Mouse (Mus musculus) retina, embryonic 14.5 days (tissue): Measurements from ENCODE around the gene B4gat1.
A peak's percentile ranks its signal among the peaks of the same experiment; 100 is the strongest.

Experiments used
- DNase-seq: peaks from one replicate; pipeline ENCODE4 v3.0.0-alpha.2; 2015; ENCODE audit warnings: low spot score

B4gat1 gene

DNA sequence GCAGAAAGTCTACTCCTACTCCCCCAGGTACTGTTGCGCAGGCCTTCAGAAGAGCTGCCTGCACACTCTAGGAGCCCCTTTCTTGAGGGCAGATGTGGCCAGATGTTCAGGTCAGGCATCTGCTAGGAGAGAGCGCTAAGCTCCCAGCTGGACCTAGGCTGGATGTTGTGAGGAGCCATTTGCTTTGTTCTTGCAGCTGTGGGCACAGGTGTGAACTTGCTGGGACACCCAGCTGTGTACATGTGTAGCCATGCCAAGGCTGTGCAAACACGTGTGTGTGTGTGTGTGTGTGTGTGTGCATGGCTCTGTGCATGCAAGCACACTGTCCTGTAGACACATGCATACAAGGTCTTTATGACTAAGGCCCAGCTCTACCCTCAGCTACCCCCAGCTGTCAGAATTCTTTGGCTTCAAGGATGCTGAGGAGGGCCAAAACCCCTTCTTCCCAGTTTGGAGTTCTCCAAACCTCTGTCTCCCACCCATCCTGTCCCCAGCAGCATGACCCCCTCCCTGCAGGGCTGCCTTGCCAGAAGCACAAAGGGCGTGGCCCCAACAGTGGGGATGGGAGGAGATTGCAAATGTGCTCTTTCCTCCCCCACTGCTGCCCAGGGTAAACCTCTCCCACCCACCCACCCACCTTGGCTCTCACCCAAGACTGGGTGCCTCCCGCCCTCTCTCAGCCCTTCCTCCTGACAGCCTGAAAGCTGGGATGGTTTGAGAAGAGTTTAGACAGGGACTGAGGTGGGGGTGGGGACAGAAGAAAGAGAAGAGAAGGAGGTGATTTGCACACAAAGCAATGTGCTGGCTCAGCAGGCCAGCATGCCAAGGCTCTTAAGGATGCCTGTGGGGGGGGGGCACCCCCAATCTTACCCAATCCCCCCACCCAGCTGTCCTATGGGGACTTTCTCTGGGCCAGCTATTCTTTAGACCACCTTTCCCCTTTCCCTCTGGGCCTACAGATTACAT, 22.0 kb downstream of the B4gat1 start:
- DNase-seq: no peak

- no peak for DNase-seq
These were observed 23.4 kb downstream of the B4gat1 start for GRCm38 (mm10) chr19:5062041-5062440.

- DNase-seq: no peak
These were observed 23.8 kb downstream of the B4gat1 start for GRCm38 (mm10) chr19:5062446-5062845.

DNA sequence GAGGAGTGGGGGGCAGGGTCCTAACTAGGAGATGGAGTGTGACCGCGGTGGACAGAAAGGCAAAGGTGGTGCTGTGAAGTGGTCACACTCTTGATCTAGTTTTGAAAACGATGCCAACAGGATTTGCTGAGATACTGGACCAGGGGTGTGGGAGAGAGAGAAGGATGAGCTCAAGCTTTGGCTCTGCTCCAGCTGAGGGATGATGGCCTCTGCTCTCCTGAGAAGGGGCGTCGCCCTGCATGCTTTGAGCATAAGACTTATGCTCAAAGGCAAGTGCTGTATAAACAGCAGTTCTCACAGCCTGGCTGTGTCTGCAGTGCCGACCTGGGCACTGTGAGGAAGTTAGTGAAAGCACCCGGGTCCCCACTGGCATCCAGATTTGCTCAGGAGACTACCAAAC, 26.5 kb downstream of the B4gat1 start:
- DNase-seq: no peak

DNA sequence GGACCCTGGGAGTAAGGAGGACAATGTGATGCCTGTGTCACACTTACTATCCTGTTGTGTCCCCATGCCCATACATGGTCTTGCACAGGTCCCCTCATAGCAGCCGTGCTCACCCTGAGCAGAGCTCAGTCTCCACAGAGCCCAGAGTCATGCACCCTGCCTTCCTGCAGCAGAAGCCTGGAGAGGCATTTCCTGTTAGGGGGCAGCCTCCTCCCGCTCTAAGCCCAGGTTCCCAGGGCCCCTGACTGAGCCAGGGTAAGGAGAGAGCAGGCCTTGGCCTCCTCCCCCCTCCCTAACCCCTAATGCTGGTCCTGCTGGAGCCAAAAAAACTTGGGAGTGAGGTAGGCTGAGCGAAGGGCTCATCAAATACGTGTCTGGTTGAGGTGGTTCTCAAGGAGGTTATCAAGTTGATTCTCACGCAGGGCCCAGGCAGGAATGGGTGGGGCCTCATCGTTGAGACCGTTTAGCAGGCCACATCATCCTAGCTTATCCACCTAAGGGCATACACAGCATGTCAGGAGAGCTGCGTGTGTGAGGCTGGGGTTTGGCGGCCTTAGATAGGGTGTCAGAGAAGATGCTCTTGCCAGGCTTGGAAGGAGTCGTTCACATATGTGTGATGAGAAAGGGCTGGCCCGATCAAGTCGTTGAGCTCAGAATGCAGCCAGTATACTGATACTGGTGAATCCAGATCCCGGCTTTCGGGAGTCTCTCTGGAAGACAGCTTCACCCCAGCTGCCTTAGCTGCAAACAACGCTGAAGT, 28.6 kb downstream of the B4gat1 start:
- no peak for DNase-seq

DNA sequence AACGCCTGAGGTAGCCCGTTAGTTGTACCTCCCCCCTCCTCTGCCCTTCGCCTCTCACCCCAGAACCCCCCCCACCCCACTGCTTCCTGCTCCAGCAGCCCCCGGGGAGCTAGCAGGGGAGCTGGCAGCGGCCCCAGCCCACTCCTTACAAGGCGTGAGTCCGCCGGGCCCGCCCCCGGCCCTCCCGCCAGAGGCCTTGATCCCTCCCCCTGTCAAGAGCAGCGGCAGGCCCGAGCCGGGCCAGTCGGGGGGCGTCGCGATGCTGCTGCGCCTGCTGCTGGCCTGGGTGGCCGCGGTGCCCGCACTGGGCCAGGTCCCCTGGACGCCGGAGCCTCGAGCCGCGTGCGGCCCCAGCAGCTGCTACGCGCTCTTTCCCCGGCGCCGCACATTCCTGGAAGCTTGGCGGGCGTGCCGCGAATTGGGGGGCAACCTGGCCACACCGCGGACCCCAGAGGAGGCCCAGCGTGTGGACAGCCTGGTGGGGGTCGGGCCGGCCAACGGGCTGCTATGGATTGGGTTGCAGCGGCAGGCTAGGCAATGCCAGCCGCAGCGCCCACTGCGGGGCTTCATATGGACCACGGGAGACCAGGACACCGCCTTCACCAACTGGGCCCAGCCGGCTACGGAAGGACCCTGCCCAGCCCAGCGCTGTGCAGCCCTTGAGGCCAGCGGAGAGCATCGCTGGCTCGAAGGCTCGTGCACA, 29.4 kb downstream of the B4gat1 start, which contains the start of gene Cd248:
Gene Cd248 (plus strand): TSS at position 212 of the 703 bp plus-strand sequence.
- peak; percentile 61 for DNase-seq

DNA sequence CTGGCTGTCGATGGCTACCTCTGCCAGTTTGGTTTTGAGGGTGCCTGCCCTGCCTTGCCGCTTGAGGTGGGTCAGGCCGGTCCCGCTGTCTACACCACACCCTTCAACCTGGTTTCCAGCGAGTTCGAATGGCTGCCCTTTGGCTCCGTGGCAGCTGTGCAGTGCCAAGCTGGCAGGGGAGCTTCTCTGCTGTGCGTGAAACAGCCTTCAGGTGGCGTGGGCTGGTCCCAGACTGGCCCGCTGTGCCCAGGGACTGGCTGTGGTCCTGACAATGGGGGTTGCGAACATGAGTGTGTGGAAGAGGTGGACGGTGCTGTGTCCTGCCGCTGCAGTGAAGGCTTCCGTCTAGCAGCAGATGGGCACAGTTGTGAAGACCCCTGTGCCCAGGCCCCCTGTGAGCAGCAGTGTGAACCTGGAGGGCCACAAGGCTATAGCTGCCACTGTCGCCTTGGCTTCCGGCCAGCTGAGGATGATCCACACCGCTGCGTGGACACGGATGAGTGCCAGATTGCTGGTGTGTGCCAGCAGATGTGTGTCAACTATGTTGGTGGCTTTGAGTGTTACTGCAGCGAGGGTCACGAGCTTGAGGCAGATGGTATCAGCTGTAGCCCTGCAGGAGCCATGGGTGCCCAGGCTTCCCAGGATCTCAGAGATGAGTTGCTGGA, 30.1 kb downstream of the B4gat1 start:
- no peak for DNase-seq

DNA sequence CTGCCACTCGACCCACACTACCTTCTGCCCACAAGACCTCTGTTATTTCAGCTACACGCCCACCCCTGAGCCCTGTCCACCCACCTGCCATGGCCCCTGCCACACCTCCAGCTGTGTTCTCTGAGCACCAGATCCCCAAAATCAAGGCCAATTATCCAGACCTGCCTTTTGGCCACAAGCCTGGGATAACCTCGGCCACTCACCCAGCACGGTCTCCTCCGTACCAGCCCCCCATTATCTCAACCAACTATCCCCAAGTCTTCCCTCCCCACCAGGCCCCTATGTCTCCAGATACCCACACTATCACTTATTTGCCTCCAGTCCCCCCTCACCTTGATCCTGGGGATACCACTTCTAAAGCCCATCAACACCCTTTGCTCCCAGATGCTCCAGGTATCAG, 30.9 kb downstream of the B4gat1 start:
- DNase-seq: no peak

DNA sequence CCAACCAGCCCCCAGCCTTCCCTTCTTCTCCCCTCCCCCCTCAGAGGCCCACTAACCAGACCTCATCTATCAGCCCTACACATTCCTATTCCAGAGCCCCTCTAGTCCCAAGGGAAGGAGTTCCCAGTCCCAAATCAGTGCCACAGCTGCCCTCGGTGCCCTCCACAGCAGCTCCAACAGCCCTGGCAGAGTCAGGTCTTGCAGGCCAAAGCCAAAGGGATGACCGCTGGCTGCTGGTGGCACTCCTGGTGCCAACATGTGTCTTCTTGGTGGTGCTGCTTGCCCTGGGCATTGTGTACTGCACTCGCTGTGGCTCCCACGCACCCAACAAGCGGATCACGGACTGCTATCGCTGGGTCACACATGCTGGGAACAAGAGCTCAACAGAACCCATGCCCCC, 31.4 kb downstream of the B4gat1 start:
- DNase-seq: no peak

- no peak for DNase-seq
These were observed 32.5 kb downstream of the B4gat1 start for GRCm38 (mm10) chr19:5071077-5071476.

GRCm38 (mm10) chr19:5071545-5072369, 33.1 kb downstream of the B4gat1 start:
- peak; percentile 85 for DNase-seq

DNA sequence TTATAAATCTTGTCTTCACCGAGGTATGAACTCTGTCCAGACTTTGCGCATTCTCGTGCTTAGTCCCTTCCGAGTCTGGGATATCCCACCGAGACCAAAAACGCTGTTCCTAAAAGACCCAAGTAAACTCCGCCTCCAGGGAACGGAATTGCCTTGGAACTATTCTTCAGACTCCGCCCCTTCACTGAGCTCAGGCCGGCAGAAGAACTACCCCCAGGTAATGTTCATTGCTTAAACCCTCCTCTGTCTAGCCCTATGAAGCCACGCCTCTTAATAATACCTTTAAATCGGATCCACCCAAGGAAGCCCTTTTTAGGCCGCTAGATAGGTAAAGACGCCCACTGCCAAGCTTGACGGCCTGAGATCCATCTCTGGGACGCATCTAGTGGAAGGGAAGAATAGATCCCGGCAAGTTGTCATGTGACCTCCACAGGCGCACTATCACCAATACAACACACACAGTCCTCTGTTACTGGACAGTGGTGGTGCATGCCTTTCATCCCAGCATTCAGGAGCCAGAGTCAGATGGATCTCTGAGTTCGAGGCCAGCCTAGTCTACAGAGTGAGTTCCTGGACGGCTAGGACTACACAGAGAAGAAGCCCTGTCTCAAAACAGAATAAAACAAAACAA, 33.9 kb downstream of the B4gat1 start:
- DNase-seq: no peak

GRCm38 (mm10) chr19:5073028-5073427, 34.4 kb downstream of the B4gat1 start:
- DNase-seq: peak; percentile 86

DNA sequence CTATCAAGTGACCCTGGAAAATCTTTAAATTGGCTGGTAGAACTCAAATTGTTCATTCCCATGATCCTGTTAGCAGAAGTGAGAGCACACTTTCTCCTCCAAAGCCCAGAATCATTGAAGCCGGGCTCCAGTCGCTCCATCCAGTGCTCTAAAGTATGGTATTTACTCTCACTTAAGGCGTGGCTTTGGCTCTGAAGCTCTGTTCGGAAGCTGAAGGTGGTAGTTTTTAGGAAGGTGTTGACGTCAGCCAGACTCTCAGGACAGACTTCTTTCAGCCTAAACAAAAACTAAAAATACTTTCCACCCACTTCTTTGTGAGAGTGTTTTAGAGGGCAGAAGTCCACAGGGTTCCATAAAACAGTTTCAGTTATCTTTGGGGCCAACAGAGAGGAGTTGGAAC, 34.9 kb downstream of the B4gat1 start:
- no peak for DNase-seq

- no peak for DNase-seq
These were observed 40.7 kb downstream of the B4gat1 start for GRCm38 (mm10) chr19:5079279-5079678.

DNA sequence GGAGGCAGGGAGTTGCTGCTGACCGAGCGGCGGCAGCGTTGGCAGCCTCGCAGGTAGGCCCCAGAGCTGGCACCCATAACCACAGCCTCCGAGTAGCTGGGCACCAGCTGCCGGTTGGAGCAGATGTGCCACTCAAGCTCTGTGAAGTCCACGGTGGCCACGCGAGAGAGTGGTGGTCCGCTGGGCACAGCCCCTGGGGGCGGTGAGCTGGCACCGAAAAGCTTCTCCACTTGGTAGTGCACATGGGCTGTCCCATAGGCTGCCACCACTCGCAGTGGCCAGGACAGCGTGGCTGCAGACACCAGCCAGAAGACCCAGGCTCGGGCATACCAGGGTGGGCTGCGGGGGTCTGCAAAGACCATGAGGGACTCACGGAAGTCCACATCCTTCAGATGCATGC, 43.4 kb downstream of the B4gat1 start:
- DNase-seq: no peak

- DNase-seq: no peak
These were observed 44.0 kb downstream of the B4gat1 start for GRCm38 (mm10) chr19:5082596-5082995.

DNA sequence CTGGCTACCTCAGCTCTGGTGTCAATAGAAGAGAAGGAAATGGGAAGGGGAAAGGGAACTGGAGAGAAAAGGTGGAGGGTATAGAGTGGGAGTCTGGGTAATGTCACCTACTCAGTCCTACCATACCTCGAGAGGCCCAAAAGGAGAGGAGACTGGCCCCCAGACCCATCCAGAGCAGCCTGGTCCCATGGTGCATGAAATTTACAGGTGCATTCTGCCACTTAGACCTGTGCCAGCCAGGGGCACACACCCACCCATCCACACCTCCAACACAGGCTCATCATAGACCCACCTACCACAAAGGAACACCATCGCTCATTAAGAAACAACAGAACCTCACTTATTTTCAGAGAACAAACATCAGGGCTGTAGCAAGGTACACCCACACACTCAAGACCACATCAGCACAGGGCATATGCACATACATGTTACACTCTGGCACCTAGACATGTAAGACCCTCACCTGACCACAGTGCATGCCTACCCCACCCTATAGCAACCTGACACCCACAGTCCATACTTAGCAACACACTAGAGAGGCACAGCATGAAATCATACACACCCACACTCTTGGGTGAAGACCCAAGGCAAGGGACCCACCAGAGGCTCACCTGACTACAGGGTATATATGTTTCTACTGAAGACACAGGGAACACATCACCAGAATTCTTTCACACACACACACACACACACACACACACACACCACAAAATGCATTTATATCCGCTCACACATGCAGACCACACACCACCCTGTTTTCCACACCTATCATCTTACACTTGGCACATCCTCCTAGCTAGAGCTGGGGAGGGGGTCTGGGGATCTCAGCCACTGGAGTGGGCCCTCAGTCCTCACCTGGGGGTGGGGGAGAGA, 45.6 kb downstream of the B4gat1 start:
- no peak for DNase-seq

DNA sequence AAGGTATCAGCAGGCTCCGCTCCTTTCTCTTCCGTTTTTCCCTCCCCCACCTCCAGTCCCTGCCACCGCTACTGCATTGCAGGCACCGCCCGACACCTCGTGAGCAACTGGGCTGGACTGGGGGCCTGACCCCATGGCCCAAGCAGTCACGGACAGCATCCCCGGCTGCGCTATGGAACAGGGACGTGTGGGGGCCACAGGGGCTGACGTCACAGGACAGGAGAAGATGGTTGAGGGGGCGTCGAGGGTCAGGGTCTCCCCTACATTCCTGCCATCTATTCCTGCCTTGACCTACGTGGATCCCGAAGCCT, 46.2 kb downstream of the B4gat1 start:
- no peak for DNase-seq
